Mouse (Mus musculus): ENCODE results near the gene Ndufs7.

The Ndufs7 gene

DNA sequence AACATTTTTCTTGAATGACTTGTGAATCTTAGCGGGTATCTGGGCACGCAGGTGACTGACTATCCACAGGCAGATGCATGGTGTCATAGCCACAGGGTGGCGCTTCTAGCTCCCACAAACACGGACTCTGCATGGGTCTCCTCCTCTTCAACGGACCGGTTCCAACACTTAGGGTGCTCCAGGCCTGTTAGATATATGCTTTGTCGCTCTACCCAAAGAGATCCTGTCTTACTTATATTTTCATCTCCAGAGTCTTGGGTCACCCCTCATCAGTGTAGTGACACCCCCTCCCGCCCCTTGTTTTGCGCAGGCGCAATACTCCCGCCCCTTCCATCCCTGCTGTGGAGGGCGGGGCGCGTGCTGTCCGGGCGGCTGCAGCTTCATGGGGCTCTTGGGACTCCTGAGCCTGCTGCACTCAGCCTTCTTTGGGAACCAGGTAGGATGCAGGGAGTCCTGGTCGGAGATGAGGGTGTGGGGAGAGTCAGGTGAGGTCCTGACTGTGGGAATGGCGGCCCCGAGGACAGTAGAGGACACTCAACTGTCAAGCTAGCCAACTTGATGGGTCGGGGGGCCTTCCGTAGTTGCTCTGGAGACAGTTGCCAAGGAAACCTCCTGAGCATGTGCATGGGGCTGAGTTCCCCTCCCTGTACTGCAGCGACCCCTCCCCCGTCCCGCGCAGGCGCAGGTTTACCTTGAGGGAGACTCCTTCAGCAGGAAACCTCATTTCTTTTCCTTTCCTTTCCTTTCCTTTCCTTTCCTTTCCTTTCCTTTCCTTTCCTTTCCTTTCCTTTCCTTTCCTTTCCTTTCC is 46.9 kb downstream of the Ndufs7 start, which contains the start of gene Apc2:
Apc2 (plus strand) TSS at position 360 of the 808 bp plus-strand sequence.
- DNase-seq = peak; percentile 88

DNA sequence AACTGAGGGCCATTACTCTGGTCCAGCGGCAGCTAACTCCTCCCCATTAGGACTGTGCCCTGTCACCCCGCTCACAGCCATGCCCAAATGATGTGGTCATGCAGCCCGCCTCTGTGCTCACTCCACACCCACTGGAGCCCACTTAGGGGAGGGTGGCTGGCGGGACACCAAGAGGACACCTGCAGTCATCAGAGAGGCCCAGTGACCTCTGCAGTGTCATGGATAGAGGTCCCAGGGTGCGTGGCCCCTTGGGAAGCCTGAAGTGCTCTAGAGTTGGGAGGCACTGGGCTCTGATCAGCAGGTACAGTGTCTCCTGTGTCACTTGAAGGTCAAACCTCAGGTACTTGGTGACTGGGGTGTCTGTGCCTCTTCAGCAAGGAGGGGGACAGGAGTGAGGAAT is 47.9 kb downstream of the Ndufs7 start:
- peak; percentile 73 for DNase-seq

DNA sequence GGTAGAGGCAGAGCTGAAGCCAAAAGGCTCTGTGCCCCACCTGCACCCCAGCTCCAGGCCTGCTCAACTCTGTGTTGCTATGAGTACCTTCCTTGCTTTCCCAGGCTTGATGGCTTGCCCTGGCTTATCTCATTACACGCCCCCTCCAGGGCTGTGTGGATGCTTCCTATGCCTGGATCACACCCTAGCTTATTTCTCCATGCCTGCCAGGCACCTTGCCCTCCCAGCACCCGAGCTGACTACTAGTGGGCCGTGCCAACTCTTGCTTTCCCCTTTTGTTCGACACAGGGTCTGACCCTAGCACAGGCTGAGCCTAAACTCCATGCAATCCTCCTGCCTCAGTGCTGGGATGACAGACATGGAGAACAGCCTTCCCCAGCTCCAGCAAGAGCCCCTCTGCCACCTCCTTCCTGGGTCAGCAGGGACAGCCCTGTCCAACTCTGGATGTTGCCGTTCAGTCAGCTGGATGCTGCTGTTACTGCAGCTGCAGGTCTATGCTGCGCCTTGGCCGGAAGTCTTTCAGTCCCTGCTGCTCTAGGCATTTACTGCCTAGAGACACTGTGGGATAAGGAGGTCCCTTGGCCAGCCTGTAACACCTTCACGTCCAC is 48.7 kb downstream of the Ndufs7 start:
- peak; percentile 72 for DNase-seq

DNA sequence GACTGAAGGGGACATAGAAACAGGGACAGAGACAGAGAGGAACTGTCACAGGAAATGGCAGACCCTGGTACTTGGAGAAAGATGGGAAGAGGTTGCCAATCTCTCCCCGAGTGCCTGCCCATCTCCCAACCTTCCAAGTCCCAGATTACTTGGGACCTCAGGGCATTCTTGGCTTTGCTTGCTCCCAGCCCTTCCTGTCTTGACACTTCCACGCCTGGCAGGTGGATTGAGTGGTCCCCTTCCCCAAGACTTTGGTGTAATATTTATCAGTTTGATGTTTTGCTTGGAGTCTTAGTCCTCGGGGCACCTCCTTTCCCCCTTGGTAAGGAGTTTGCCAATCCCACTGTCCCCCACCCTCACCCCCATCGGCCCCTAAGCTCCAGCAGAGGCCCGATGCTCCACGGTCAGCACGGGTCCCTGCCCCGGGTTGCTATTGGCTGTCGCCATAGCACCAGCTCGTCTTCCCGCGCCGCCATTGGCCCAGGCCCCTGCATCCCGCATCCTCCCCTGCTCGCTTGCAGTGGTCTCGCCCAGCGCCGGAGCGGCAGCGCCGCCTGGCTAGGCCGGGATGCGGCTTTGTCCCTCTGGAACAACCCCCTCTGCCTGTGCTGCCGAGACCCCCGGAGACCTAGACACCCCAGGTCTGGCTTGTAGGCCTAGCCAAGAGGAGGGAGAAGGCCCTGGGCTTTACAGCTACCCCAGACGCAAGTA is 49.8 kb downstream of the Ndufs7 start:
- peak; percentile 92 for DNase-seq

DNA sequence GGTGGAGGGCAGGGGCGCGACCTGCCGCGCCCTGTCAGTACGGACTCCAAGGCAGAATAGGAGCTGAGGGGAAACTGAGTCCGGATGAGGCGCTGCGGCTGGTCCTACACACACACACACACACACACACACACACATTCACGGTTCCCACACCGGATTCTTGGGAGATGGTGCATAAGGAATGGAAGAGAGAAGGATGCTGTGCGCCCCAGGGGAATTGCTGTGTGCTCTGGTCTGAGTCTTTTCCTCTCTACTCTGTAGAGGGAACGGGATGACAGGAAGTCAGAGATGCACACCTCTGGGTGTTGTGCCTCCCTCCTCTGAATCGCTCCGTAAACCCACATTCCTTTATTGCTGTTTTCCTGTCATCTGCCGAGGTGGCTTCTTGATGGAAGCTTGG is 50.4 kb downstream of the Ndufs7 start:
- DNase-seq = no peak

DNA sequence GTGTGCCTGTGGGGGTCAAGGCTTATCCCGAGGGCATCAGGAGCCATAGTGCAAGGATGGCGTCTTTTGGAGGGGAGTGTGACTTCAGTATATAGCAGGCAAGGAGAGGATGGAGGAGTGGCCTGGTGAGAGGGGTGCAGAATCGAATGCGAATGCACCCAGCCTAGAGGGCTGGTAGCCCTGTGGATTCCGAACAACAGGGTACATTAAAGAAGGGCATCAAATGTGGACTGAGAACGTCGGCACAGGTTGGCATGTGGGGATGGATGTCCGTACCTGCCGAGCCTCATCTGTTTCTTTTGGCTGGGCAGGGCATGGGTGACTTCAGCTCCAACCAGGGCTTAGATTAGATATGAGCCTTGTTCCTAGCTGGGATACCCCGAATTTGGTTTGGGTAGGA is 50.9 kb downstream of the Ndufs7 start:
- peak; percentile 57 for DNase-seq

DNA sequence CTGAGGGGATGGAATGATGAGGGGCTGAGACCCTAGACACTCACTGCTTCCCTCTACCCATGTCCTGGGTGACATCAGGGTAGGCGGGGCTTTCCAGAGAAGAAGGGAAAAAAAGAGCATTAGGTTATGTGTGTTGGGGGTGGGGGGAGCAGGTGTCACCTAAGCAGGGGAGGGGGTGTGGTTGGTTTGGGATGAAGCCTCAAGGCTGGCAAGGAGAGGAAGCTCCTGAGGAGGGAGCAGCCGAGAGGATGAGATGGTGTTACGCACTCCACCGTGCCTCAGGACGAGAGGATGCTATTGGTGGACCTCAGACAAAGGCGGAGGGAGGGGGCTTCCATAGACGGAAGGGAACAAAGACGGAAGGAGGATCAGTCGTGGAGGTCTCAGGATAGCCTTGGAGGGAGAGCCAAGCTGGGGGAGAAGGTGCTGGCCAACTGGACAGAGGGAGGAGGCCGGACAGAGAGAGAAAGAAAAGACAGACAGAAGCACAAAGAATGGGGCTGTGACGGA is 51.8 kb downstream of the Ndufs7 start:
- peak; percentile 68 for DNase-seq

DNA sequence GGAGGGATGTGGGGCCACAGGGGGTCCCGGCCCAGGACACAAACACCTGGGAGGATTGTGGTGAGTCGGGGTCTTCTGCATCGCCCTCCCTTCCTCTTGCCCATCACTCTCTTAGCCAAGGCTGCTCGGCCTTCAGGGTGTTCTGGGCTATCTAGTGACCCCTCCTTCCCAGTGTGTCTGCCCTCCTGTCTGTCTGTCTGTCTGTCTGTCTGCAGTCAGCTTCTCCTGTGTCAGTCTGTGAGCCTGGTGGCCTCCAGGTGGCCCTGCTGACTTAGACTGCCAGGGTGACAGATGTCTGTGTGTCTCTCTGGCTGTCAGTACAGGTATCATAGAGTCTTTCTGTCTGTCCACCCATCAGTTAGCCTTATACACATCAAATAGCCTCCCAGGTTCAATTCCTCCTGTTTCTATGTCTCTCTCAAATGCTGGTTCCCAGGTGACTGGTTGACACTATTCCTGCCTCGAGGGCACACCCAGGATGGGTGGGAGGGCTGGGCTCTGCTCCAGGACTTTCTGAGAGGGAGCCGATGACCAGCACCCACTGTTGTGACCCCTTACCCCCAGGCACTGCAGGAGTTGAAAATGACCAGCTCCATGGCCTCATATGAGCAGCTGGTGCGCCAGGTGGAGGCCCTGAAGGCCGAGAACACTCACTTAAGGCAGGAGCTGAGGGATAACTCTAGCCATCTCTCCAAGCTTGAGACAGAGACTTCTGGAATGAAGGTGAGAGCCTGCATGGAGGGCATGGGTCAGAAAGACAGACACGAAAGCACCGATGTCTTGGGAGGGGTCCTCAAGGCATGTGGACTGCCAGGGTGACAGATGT is 52.5 kb downstream of the Ndufs7 start:
- peak; percentile 67 for DNase-seq

DNA sequence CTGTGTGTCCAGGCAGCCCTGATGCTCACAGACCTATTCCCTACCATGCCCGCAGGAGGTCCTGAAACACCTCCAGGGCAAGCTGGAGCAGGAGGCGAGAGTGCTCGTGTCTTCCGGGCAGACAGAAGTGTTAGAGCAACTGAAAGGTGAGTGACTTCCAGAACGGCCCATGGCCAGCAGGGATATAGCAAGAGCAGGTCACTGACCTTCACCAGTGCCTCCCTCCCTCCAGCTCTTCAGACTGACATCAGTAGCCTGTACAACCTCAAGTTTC is 53.1 kb downstream of the Ndufs7 start:
- DNase-seq = peak; percentile 61

DNA sequence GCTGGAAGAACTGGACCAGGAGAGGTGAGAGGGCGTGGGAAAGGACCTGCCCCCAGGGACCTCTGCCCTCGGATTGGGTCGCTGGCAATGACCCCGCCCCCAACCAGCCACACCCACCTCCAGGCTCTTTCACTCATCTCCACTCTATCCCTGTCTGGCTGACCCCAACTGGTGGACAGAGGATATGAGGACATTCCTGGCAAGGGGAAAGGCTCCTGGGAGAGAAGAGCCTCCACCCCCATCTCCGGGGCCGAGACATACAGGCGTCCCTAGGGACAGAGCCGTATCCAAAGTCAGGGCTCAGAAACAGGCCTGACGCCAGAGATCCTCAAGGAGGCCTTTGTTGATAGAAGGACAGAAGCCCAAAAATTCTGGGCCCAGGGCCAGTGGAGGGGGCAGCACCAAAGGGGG is 53.6 kb downstream of the Ndufs7 start:
- peak; percentile 77 for DNase-seq

DNA sequence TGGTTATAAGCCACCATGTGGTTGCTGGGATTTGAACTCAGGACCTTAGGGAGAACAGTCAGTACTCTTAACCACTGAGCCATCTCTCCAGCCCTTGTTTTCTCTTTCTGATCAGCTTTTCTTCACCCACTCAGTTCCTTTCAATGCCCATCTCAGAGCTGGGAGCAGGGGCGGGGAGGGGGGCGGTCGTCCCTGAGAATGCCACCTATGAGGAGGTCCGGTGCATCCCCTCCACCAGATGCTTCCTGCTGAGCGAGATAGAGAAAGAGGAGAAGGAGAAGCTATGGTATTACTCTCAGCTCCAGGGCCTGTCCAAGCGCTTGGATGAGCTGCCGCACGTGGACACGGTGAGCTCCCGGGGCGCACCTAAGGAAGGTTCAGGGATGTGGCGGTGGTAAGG is 55.5 kb downstream of the Ndufs7 start:
- no peak for DNase-seq

DNA sequence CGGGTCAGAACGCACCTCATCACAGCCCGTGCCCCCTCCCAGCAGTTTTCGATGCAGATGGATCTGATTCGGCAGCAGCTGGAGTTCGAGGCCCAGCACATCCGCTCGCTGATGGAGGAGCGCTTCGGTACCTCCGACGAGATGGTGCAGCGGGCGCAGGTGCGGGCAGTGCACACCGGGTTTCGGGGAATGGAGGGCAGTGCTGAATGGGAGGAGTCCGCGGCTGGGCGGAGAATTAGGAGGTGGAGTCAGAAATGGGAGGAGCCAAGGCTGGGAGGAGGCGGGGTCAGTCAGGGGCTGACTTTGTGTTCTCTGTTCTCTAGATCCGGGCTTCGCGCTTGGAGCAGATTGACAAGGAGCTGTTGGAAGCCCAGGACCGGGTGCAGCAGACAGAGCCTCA is 55.9 kb downstream of the Ndufs7 start:
- no peak for DNase-seq
